Mouse (Mus musculus): ENCODE data around the gene Ccdc154. TPM values are rescaled to one million over a fixed set of nuclear protein-coding genes. Genes with fewer than 3 reads are reported as not detected.

Gene Ccdc154
- polyA plus RNA-seq, 1 experiment from 2014 or later = not detected

DNA sequence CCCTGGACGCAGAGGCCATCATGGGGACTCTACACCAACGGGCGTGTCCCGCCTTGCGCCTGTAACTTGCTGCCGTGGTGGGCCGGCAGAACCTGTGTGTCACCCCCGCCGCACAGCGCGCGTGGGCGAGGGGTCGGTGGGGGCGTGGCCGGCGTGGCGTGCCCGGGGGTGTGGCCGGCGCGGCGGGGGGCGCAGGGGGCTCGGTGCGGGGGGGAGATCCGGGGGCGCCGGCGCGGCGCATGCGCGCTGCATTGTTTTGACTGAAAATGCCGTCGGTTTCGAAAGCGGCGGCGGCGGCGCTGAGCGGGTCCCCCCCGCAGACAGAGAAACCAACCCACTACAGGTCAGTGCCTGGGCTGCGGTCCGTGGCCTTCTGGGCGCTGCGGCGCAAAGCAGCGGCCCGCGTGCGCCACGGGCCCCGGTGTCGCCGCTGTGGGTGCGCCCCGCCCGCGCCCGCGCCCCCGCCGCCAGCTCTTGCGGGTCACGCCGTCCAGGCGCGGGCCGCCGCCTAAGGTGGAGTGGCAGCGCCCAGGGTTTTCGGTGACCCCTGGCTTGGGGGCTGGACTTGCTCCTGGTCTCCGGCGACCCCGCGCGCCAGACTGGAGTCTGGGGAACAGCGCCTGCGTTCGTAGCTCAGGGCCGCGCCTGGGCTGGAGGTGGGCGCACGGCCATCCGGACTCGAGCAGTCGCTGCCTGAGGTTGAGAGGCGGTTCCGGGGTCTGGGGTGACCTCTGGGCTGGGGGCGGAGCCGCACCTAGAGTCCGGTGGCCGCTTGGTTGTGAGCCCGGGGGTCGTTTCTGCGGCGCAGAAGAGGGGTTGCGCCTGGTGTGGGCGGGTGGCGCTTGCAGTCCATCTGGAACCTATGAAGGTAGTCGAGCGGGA, 26.1 kb downstream of the Ccdc154 start, which contains the start of gene Unkl:
Gene Unkl, plus strand, starts transcription at position 248 of the 882 bp plus-strand sequence.
- peaks cover 37% of the 10 kb centered on the region for H3K4me1 ChIP-seq (replicated peaks)
- peaks cover 20% of the 10 kb centered on the region for H3K36me3 ChIP-seq
- peak; percentile 77 for DNase-seq (ENCODE audit: low spot score)
- H3K27ac ChIP-seq = peak within 1 kb of the TSS; percentile 90
- H3K9me3 ChIP-seq = no peaks in the 10 kb centered on the region
- H3K27me3 ChIP-seq (ENCODE audit: insufficient read depth, poor library complexity, severe bottlenecking) = no peaks in the 10 kb centered on the region
- WGBS = under 1% methylated on average over 104 of the region's 104 CpGs
- H3K4me3 ChIP-seq = peak within 1 kb of the TSS; percentile 89

DNA sequence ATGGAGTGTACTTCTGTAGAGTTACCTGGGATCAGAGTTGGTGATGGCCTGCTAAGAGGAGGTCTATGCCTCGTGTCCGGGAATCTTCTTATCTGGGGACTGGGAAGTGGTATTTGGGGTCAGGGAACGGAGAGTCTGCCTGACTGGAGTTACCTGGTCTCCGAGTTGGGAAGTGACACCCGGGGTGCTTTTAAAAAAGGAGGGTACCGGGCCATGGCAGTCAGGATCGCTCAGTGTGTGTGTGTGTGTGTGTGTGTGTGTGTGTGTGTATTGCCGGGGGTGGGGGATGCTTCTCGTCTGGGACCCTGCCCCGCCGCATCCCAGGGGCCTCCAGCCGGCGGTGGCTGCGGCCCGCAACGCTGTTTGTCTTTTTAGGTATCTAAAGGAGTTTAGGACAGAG, 26.8 kb downstream of the Ccdc154 start:
- DNase-seq (ENCODE audit: low spot score) = no peak
- Histone ChIP-seq H3K4me3 (peak overlapping the region; percentile 89), H3K27ac (peak overlapping the region; percentile 90), H3K36me3 (peaks cover 27% of the 10 kb centered on the region), H3K27me3 (ENCODE audit: insufficient read depth, poor library complexity, severe bottlenecking) (no peaks in the 10 kb centered on the region), H3K4me1 (replicated peaks) (peaks cover 32% of the 10 kb centered on the region), H3K9me3 (no peaks in the 10 kb centered on the region)
- WGBS = 6% methylated on average over 16 of the region's 16 CpGs

- Histone ChIP-seq H3K27ac (no peak overlapping the region), H3K27me3 (ENCODE audit: insufficient read depth, poor library complexity, severe bottlenecking) (no peaks in the 10 kb centered on the region), H3K9me3 (no peaks in the 10 kb centered on the region), H3K36me3 (peaks cover 85% of the 10 kb centered on the region), H3K4me1 (replicated peaks) (no peaks in the 10 kb centered on the region), H3K4me3 (no peak overlapping the region)
- WGBS = 95% methylated on average over 4 of the region's 4 CpGs
- no peak for DNase-seq (ENCODE audit: low spot score)
Measured at GRCm38 (mm10) chr17:25202401-25202800, 40.1 kb downstream of the Ccdc154 start.

DNA sequence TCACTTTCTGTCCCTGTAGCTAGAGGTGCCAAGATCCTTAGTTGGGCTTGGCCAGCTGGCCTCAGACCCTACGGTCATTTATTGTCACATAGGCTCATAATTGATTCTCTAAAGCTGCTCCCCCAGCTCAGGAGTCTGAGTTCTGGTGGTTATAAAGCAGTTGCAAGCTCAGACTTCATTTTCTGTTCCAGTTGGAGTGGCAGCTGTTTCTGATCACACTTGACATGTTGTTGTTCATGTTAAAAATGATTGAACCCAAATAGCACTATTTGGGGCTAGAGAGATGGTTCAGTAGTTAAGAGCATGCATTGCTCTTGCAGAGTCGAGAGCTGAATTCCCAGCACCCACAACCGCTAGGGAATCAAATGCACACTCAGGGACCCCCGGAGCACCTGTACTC, 47.7 kb downstream of the Ccdc154 start:
- DNase-seq (ENCODE audit: low spot score) = no peak

DNA sequence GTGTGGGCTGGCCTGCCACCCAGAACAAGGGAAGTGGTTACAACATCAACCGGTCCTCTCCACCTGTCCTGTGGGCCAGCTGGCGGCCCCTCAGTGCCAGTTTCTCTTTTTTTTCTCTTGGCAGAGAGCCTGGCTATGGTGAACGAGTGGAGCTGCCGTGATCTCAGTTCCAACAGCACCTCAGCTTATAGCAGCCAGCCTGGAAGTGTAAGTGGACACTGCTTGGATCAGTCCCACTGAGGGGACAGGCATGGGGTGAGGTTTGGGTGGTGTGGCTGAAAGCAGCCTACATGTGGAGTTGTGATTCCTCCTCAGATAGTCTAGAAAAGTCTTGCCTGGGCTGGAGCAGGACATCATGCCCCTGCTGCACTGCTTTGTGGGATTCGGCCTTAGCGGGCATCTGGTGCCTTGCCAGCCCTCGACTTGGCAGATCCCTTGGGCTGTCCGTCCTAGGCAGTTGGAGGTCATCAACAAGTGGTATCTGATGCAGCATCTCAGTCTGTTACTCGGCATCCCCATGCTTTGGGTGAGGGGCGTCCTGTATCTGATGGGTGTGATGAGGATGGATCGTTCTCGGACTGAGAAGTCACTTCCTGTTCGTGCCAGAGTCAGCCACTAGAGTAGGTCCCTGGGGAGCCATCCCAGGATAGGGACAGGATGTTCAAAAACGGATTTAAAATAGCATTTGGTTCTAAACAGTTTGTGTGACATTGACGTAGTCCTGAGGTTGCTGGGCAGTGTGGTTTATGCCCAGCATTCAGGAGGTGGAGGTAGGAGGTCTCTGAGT, 48.6 kb downstream of the Ccdc154 start:
- 93% methylated on average over 15 of the region's 15 CpGs for WGBS
- Histone ChIP-seq H3K4me1 (replicated peaks) (no peaks in the 10 kb centered on the region), H3K27me3 (ENCODE audit: insufficient read depth, poor library complexity, severe bottlenecking) (no peaks in the 10 kb centered on the region), H3K36me3 (peaks cover 98% of the 10 kb centered on the region), H3K9me3 (no peaks in the 10 kb centered on the region), H3K4me3 (no peak overlapping the region), H3K27ac (no peak overlapping the region)
- DNase-seq (ENCODE audit: low spot score) = no peak

More for the DNA sequence above, 47.7 kb downstream of the Ccdc154 start:
- Histone ChIP-seq H3K4me3 (no peak overlapping the region), H3K27me3 (ENCODE audit: insufficient read depth, poor library complexity, severe bottlenecking) (no peaks in the 10 kb centered on the region), H3K4me1 (replicated peaks) (no peaks in the 10 kb centered on the region), H3K36me3 (peaks cover 98% of the 10 kb centered on the region), H3K27ac (no peak overlapping the region), H3K9me3 (no peaks in the 10 kb centered on the region)
- WGBS = 97% methylated on average over 4 of the region's 4 CpGs

DNA sequence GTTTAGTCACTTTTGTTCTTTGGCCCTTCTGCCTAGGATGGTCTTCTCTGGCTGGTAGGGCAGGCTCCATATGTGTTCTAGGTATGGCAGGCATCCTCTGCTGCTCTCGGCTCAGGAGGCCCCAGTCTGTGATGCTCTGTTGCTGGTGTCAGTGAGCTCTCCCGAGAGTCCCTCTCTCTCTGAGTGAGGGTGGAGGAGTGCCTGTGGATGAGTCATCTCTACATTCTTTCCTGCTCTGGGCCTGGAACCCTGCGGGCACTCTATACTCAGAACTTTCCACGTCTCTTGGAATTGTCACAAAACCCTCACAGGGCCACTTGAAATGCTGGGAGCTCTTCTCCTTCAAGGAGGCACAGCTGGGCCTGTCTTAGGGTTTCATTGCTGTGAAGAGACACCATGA, 49.4 kb downstream of the Ccdc154 start:
- DNase-seq (ENCODE audit: low spot score) = no peak

GRCm38 (mm10) chr17:25215431-25215830, 53.2 kb downstream of the Ccdc154 start:
- Histone ChIP-seq H3K4me1 (replicated peaks) (no peaks in the 10 kb centered on the region), H3K36me3 (peaks cover 87% of the 10 kb centered on the region), H3K9me3 (no peaks in the 10 kb centered on the region), H3K27ac (no peak overlapping the region), H3K27me3 (ENCODE audit: insufficient read depth, poor library complexity, severe bottlenecking) (no peaks in the 10 kb centered on the region), H3K4me3 (no peak overlapping the region)
- DNase-seq (ENCODE audit: low spot score) = no peak
- 90% methylated on average over 3 of the region's 3 CpGs for WGBS

More for the DNA sequence above, 49.4 kb downstream of the Ccdc154 start:
- peaks cover 98% of the 10 kb centered on the region for H3K36me3 ChIP-seq
- H3K9me3 ChIP-seq = no peaks in the 10 kb centered on the region
- 91% methylated on average over 4 of the region's 4 CpGs for WGBS
- H3K4me1 ChIP-seq (replicated peaks) = no peaks in the 10 kb centered on the region
- no peak overlapping the region for H3K27ac ChIP-seq
- H3K4me3 ChIP-seq = no peak overlapping the region
- no peaks in the 10 kb centered on the region for H3K27me3 ChIP-seq (ENCODE audit: insufficient read depth, poor library complexity, severe bottlenecking)

DNA sequence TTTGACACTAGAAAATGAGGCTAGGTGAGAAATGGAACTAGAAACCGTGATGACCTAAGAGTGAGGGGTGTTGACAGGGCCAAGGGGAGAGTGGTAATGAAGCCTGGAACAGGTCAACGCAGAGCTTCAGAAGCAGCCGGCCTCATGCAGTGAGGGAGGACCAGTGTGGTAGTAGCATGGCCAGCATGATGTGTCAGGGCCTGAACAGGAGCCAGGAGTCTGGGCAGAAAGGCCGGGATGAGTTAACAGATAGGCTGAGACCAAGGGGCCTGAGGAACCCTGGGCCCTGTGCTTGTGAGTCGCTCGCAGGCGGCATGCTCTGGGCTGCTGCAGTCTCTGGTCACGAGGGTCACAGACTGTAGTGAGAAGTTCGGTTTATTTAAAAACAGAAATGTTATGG, 56.7 kb downstream of the Ccdc154 start:
- Histone ChIP-seq H3K9me3 (no peaks in the 10 kb centered on the region), H3K27ac (no peak overlapping the region), H3K27me3 (ENCODE audit: insufficient read depth, poor library complexity, severe bottlenecking) (peaks cover 11% of the 10 kb centered on the region), H3K4me1 (replicated peaks) (peaks cover 19% of the 10 kb centered on the region), H3K36me3 (peaks cover 59% of the 10 kb centered on the region), H3K4me3 (no peak overlapping the region)
- WGBS = 92% methylated on average over 9 of the region's 9 CpGs
- DNase-seq (ENCODE audit: low spot score) = no peak

DNA sequence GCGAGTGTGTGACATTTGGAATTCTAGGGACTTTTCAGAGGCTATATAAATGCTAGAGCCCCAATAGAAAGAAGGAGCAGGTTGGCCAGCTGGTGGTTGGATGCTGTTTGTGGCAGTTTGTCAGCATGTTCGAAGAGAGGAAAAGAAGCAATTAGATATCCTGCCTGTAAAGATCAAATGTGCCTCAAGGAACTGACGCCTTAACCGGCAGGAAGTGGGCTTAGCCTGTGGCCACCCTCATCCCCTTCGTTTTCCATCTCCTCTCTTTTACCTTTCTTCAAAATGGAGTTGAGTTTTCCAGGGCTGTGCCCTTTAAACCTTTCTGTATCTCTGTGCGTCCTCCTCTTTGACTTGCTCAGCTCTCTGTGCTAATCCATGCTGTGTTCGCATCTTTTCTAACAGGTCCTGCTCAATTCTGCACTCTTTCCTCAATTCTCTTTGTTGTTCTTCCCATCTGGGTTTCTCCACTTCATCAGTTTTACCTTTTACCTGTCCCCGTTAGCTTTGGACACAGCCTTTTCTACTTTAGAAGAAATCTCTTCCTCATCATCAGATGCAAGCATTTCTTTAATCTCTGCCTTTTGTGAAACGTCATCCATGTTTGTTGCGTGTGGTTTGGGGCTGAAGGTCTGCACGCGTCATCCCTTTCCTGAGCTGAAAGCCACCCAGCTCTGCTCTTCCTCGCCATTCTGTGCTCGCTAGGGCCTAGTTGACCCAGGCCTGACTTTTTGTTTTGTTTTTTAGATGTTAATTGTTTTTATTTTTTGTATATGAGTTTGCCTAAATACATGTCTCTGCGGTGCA, 57.4 kb downstream of the Ccdc154 start:
- peaks cover 11% of the 10 kb centered on the region for H3K27me3 ChIP-seq (ENCODE audit: insufficient read depth, poor library complexity, severe bottlenecking)
- DNase-seq (ENCODE audit: low spot score) = no peak
- peaks cover 19% of the 10 kb centered on the region for H3K4me1 ChIP-seq (replicated peaks)
- no peak overlapping the region for H3K27ac ChIP-seq
- H3K36me3 ChIP-seq = peaks cover 52% of the 10 kb centered on the region
- H3K9me3 ChIP-seq = no peaks in the 10 kb centered on the region
- WGBS = 94% methylated on average over 15 of the region's 15 CpGs
- H3K4me3 ChIP-seq = no peak overlapping the region

DNA sequence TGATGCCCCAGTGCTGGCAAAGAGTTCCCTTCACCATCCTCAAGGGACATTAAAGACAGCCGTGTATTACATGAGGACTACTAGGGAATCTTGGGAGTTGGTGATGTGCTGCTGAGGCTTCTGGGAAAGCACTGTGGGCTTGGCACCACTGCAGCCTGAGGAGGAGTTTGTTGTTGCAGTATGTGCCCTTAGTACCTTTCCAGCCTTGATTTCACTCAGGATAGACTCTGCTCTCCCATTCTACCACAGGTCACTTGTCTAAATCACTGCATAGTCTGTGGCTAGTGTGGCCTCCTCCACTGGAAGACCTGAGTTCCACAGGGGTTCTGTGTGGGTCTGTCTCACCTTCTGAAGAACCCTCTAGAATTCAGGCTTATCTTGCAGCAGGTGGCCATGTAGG, 58.5 kb downstream of the Ccdc154 start:
- 90% methylated on average over 1 of the region's 1 CpGs for WGBS

More for the DNA sequence above, 58.5 kb downstream of the Ccdc154 start:
- Histone ChIP-seq H3K9me3 (no peaks in the 10 kb centered on the region), H3K27me3 (ENCODE audit: insufficient read depth, poor library complexity, severe bottlenecking) (peaks cover 11% of the 10 kb centered on the region), H3K4me1 (replicated peaks) (peaks cover 19% of the 10 kb centered on the region), H3K4me3 (no peak overlapping the region), H3K27ac (no peak overlapping the region), H3K36me3 (peaks cover 48% of the 10 kb centered on the region)
- DNase-seq (ENCODE audit: low spot score) = no peak

Data from hindbrain, embryonic 10.5 days (tissue).